Mouse (Mus musculus) kidney, postnatal 0 days (tissue): ENCODE measurements around the gene Lat2. TPM values are rescaled to one million over a fixed set of nuclear protein-coding genes. Genes with fewer than 3 reads are reported as not detected.
A peak's percentile ranks its signal among the peaks of the same experiment; 100 is the strongest.

Source experiments
- ATAC-seq: fragments of 200-750 bp; cut with Nextera tagmentation; replicated peaks from 2 replicates; pipeline ENCODE4 v1.8.0; 2017; ENCODE audit warnings: low read depth, moderate number of reproducible peaks, moderate TSS enrichment, moderate library complexity; ENCODE audit not compliant: low FRiP score
- DNase-seq: peaks from one replicate; pipeline ENCODE4 v3.0.0-alpha.2; 2016; ENCODE audit warnings: low spot score
- H3K27ac ChIP-seq: fragments of 300-500 bp; sonication (generic); 2 replicates; pipeline ENCODE4 v1.5.1; 2014; ENCODE audit warnings: mild to moderate bottlenecking
- H3K27me3 ChIP-seq: fragments of 300-500 bp; sonication (generic); 2 replicates; pipeline ENCODE4 v1.6.1; 2014; ENCODE audit warnings: low read length, mixed read lengths; ENCODE audit not compliant: insufficient read depth
- H3K36me3 ChIP-seq: fragments of 300-500 bp; sonication (generic); 2 replicates; pipeline ENCODE4 v1.6.1; 2014; ENCODE audit warnings: low read length, mixed read lengths; ENCODE audit not compliant: insufficient read depth
- H3K4me1 ChIP-seq: fragments of 300-500 bp; sonication (generic); replicated peaks from 2 replicates; pipeline ENCODE4 v1.6.1; 2014; ENCODE audit warnings: antibody characterized with exemption, low read length, mixed read lengths; ENCODE audit not compliant: insufficient read depth
- H3K4me2 ChIP-seq: fragments of 300-500 bp; sonication (generic); 2 replicates; pipeline ENCODE4 v1.6.1; 2014; ENCODE audit warnings: mild to moderate bottlenecking, low read length, moderate library complexity, mixed read lengths
- H3K4me3 ChIP-seq: fragments of 300-500 bp; sonication (generic); replicated peaks from 2 replicates; pipeline ENCODE4 v1.5.1; 2014; ENCODE audit warnings: low read depth, low read length
- H3K9ac ChIP-seq: fragments of 300-500 bp; sonication (generic); 2 replicates; pipeline ENCODE4 v1.6.1; 2014; ENCODE audit warnings: low read depth, low read length
- H3K9me3 ChIP-seq: fragments of 300-500 bp; sonication (generic); replicated peaks from 2 replicates; pipeline ENCODE4 v1.6.1; 2016; ENCODE audit warnings: low read length, inconsistent platforms, mixed read lengths
- CTCF ChIP-seq: IDR thresholded peaks from 2 replicates; pipeline ENCODE4 v1.5.1; 2016; ENCODE audit warnings: antibody characterized with exemption, low read depth, mild to moderate bottlenecking, moderate library complexity
- WGBS: fragments of 180-500 bp; shearing (Covaris S2); extraction: QIAGEN DNeasy Blood & Tissue Kit; methylation state at CpG from one replicate; pipeline ENCODE4 v1.1.7; 2014; 5-methylcytosine and 5-hydroxymethylcytosine counted together
- polyA plus RNA-seq: library from polyadenylated mRNA; unstranded; fragments of >200 nt; fragmentation: Nextera tagmentation; extraction: Ambion mirVana; gene quantifications from 2 replicates; pipeline ENCODE4 v1.2.1, GENCODE M21; 2015

Lat2 gene
- polyA plus RNA-seq, 1 experiment from 2014 or later = 0.93 TPM

DNA sequence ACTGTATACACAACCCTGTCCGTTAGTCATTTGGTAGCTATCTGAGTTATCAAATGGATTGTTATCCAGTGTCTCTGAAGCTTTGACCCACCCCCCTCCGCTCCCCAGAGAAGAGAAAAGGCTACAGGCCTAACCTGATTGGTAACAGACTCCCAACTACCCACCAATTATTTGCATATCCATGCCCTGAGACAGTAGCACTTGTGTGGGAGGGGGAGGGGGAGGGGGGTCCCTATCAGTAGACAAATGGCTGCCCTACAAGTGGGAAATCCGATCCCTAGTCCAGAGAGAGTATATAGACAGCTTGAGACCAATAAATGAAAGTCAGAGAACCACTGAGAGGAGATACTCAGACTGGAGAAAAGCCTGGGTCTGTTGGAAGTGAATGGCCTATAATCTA lies 46.8 kb downstream of the Lat2 start:
- H3K4me1 ChIP-seq = peaks cover 17% of the 10 kb centered on the region; the same call in 1 of the 2 replicates
- no peaks in the 10 kb centered on the region for H3K27me3 ChIP-seq
- no peaks in the 10 kb centered on the region for H3K9me3 ChIP-seq
- no peak overlapping the region for H3K9ac ChIP-seq
- no peaks in the 10 kb centered on the region for H3K36me3 ChIP-seq
- H3K27ac ChIP-seq = peak overlapping the region; percentile 86
- 73% methylated on average over 3 of the region's 3 CpGs for WGBS
- ATAC-seq (no peak), DNase-seq (no peak)
- no peak overlapping the region for H3K4me2 ChIP-seq
- H3K4me3 ChIP-seq = no peak overlapping the region
- TF ChIP-seq CTCF = no peak

- no peak for DNase-seq
- Histone ChIP-seq H3K9ac (no peak overlapping the region), H3K4me3 (no peak overlapping the region), H3K4me2 (no peak overlapping the region), H3K27ac (no peak overlapping the region), H3K36me3 (no peaks in the 10 kb centered on the region), H3K9me3 (no peaks in the 10 kb centered on the region), H3K27me3 (no peaks in the 10 kb centered on the region), H3K4me1 (peaks cover 12% of the 10 kb centered on the region; the same call in 1 of the 2 replicates)
- 84% methylated on average over 4 of the region's 4 CpGs for WGBS
- no peak for ATAC-seq
- no peak for TF ChIP-seq CTCF
These were observed 47.4 kb downstream of the Lat2 start for GRCm38 (mm10) chr5:134567445-134567844.

DNA sequence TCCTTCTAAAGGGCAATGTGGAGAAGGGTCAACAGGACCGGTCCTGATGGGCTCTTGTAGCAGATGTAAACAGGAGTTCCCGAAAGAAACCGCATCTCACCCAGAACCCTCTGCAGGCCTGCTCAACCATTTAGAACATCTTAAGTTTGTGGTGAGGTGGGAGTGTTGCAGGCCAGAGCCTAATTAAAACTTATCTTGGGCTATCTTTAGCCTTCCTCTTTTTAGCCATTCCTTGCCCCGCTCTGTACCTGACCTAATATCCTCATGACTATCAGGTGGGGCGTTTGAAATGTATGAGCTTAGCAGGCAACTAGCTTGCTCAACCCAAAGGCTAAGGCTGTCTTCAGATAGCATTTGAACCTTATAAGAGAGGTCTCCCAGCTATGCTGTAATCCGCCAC lies 49.1 kb downstream of the Lat2 start:
- no peak overlapping the region for H3K4me2 ChIP-seq
- no peak overlapping the region for H3K27ac ChIP-seq
- H3K27me3 ChIP-seq = no peaks in the 10 kb centered on the region
- DNase-seq (no peak), ATAC-seq (no peak)
- TF ChIP-seq CTCF = no peak
- no peak overlapping the region for H3K4me3 ChIP-seq
- H3K4me1 ChIP-seq = 0 out of 2 replicates have a peak, but pooled peaks cover 8% of the 10 kb centered on the region
- no peaks in the 10 kb centered on the region for H3K9me3 ChIP-seq
- H3K9ac ChIP-seq = no peak overlapping the region
- WGBS = 82% methylated on average over 6 of the region's 6 CpGs
- H3K36me3 ChIP-seq = no peaks in the 10 kb centered on the region

DNA sequence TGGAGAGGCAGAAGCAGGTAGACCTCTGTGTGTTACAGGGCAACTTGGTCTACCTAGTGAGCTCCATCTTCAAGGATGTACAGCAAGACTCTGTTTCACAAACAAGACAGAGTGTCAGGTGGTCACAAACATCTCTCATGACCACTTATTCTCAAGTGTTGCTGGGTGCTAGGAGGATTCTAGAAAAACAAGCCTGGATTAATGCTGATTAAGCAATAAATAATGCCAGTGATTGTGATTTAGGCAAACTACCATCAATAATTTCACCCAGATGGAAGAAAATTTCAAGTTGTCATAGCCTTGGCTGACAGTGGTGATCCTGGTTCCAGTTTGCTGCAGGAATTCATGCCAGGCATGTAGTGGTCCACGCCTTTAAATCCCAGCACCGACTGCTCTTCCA lies 50.6 kb downstream of the Lat2 start:
- ATAC-seq (no peak), DNase-seq (no peak)
- Histone ChIP-seq H3K36me3 (no peaks in the 10 kb centered on the region), H3K4me1 (0 out of 2 replicates have a peak, but pooled peaks cover 8% of the 10 kb centered on the region), H3K9ac (no peak overlapping the region), H3K27me3 (no peaks in the 10 kb centered on the region), H3K9me3 (no peaks in the 10 kb centered on the region), H3K4me2 (no peak overlapping the region), H3K27ac (no peak overlapping the region), H3K4me3 (no peak overlapping the region)
- TF ChIP-seq CTCF = no peak
- WGBS = 95% methylated on average over 2 of the region's 2 CpGs

GRCm38 (mm10) chr5:134560450-134561171 lies 54.2 kb downstream of the Lat2 start:
- Histone ChIP-seq H3K27ac (no peak overlapping the region), H3K9me3 (no peaks in the 10 kb centered on the region), H3K4me1 (0 out of 2 replicates have a peak, but pooled peaks cover under 1% of the 10 kb centered on the region), H3K36me3 (no peaks in the 10 kb centered on the region), H3K4me2 (no peak overlapping the region), H3K27me3 (no peaks in the 10 kb centered on the region), H3K4me3 (no peak overlapping the region), H3K9ac (no peak overlapping the region)
- TF ChIP-seq CTCF = no peak
- ATAC-seq = no peak
- no peak for DNase-seq
- WGBS = 81% methylated on average over 16 of the region's 16 CpGs

- Histone ChIP-seq H3K36me3 (no peaks in the 10 kb centered on the region), H3K4me3 (no peak within 1 kb of the TSS), H3K27me3 (no peaks in the 10 kb centered on the region), H3K9ac (no peak within 1 kb of the TSS), H3K9me3 (no peaks in the 10 kb centered on the region), H3K27ac (no peak within 1 kb of the TSS), H3K4me2 (no peak within 1 kb of the TSS), H3K4me1 (peaks cover 3% of the 10 kb centered on the region; the same call in 1 of the 2 replicates)
- no peak for ATAC-seq
- WGBS = 86% methylated on average over 7 of the region's 7 CpGs
- TF ChIP-seq CTCF = no peak
- no peak for DNase-seq
These were observed 54.8 kb downstream of the Lat2 start, which contains the start of gene Syna for GRCm38 (mm10) chr5:134560071-134560449. TSS of gene Syna (minus strand) at chr5:134560171.
